Mouse (Mus musculus) bone marrow, adult 2 months (tissue): ENCODE data around the gene Nkx2-9.

Experiments used
- CTCF ChIP-seq: fragments of 200-500 bp; IDR thresholded peaks from 2 replicates; pipeline ENCODE4 v1.5.1; 2011; ENCODE audit warnings: low read length, control low read depth; ENCODE audit not compliant: control insufficient read depth, insufficient read depth
- POLR2A ChIP-seq: fragments of 200-500 bp; IDR thresholded peaks from 2 replicates; pipeline ENCODE4 v1.6.1; 2011; ENCODE audit warnings: low read depth, mild to moderate bottlenecking, control low read depth, low read length, borderline replicate concordance; ENCODE audit not compliant: control insufficient read depth

DNA sequence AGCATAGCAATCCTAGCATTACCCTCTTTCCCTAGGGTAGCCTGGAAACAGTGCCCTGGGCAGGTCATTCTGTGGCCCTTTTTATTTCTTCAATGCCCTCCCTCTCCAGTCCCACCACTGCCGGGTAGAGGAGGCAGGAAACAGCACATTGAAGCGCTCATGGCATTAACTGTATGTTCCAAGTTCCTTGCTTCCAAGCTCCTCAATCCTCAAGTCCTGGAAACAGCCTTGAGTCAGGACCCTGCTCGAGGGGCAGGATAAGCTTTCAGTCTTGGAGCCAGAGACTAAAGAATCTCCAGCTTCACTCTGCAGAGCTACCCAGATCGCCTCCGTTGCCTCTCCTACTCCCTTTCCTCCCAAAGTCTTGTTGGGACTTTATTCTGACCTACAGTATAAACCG is 2.2 kb downstream of the Nkx2-9 start:
- TF ChIP-seq CTCF = no peak
- TF ChIP-seq POLR2A = no peak
